Mouse (Mus musculus): ENCODE measurements around the gene Vps54.

DNA sequence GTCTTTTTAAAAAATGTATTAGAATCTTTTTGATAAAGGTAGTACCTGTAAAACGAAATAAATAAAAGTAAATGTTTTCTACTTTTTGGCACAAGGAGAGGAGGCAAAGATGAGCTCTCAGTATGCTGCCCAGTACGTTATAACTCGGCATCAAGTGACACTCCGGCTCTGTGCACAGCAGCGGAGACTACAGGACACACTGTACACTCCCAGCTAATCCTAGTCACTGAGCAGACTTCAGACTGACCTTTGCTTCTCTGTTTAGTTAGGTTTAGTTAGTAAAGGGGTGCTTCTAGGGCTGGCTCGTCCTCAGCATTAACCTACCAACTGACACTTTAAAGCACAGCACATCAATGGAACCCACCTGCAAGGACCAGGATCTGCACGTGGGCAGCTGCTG lies 112.2 kb downstream of the Vps54 start:
- no peak for TF ChIP-seq CTCF (IDR thresholded peaks at IDR 0.05; ENCODE audit: control insufficient read depth, insufficient read depth, insufficient read length)
- TF ChIP-seq USF1 (IDR thresholded peaks at IDR 0.05; ENCODE audit: low read depth), result no peak
- TF ChIP-seq MAX (IDR thresholded peaks at IDR 0.05), result no peak
- no peak for TF ChIP-seq CEBPB (IDR thresholded peaks at IDR 0.05; ENCODE audit: low read depth)
- TF ChIP-seq MYOD1 (IDR thresholded peaks at IDR 0.05; ENCODE audit: control insufficient read depth, insufficient read length, low read depth), result no peak

All from C2C12 (cell line).